11 mouse cellular contexts compared by ENCODE assay signal in genomic region chr8:72137431-72137830, GRCm38 (mm10). TPM values are rescaled to one million over a fixed set of nuclear protein-coding genes. Genes with fewer than 3 reads are reported as not detected.
DNase-seq lines count a peak whose midpoint lies in the region; ATAC-seq and TF ChIP-seq lines count a peak whose summit lies in the region.
"Had no signal": no experiment of that assay in that cellular context is flagged by ENCODE, and none has a peak within 500 bp of the region (broad histone marks: within the 10 kb centered on the region; RNA-seq: fewer than 3 reads in every experiment).

No protein-coding gene starts in this region.

- H3K9me3 ChIP-seq in heart, embryonic 15.5 days (replicated peaks) = no peaks in the 10 kb centered on the region
- no peaks in the 10 kb centered on the region for H3K9me3 ChIP-seq in limb, embryonic 11.5 days (ENCODE audit: control insufficient read depth, low read length)
- H3K9me3 ChIP-seq: G1E had no signal

- intact Hi-C loops in left cerebral cortex, postnatal 4 days (cut with DNase I) = no loop called here

- H3K9ac ChIP-seq in heart, embryonic 15.5 days = no peak overlapping the region; the same call in 1 of the 2 replicates
- no peak overlapping the region for H3K9ac ChIP-seq in limb, embryonic 11.5 days (ENCODE audit: low read length)

- H3K4me1 ChIP-seq in heart, embryonic 15.5 days (replicated peaks) = peaks cover 37% of the 10 kb centered on the region
- peaks cover 15% of the 10 kb centered on the region for H3K4me1 ChIP-seq in embryonic fibroblast, embryonic 13.5 days (ENCODE audit: control insufficient read depth, insufficient read depth, low read length)
- no peaks in the 10 kb centered on the region for H3K4me1 ChIP-seq in limb, embryonic 11.5 days (ENCODE audit: control insufficient read depth, insufficient read depth, low read length)

- peak overlapping the region; percentile 87 for H3K4me2 ChIP-seq in heart, embryonic 15.5 days
- peak overlapping the region; percentile 78; the same call in 1 of the 2 replicates for H3K4me2 ChIP-seq in limb, embryonic 11.5 days (ENCODE audit: low read depth, severe bottlenecking)

- no peak for DNase-seq in heart, postnatal 4 days
- peak; percentile 13 for DNase-seq in CD4-positive helper T cell, adult 2 months (ENCODE audit: low read depth, low spot score)
- DNase-seq in limb, embryonic 11.5 days (ENCODE audit: low spot score) = no peak
- no peak for DNase-seq in left cerebral cortex, postnatal 4 days
- no peak for DNase-seq in ovary, postnatal 10 days (ENCODE audit: low spot score)
- DNase-seq in urinary bladder, adult 18-20 months (ENCODE audit: low spot score in 2 of 2) = no peak
- DNase-seq: gastrocnemius, postnatal 36 days had no signal

- ATAC-seq in heart, embryonic 15.5 days (replicated peaks; ENCODE audit: insufficient number of reproducible peaks, insufficient read depth, low FRiP score, low read depth) = no peak
- ATAC-seq in limb, embryonic 11.5 days (ENCODE audit: insufficient number of reproducible peaks, low FRiP score, low TSS enrichment, low read depth) = no peak

- WGBS in heart, embryonic 15.5 days = 81% methylated on average over 2 of the region's 2 CpGs
- whole genome bisulfite sequencing in limb, embryonic 11.5 days = 81% methylated on average over 2 of the region's 2 CpGs

- peak overlapping the region; percentile 92 for H3K4me3 ChIP-seq in heart, embryonic 15.5 days
- H3K4me3 ChIP-seq in embryonic fibroblast, embryonic 13.5 days (ENCODE audit: insufficient read depth, low read length) = peak overlapping the region; percentile 52
- no peak overlapping the region for H3K4me3 ChIP-seq in limb, embryonic 11.5 days (ENCODE audit: low read depth, low read length)

- no peaks in the 10 kb centered on the region for H3K27me3 ChIP-seq in heart, embryonic 15.5 days
- H3K27me3 ChIP-seq in limb, embryonic 11.5 days (ENCODE audit: control insufficient read depth, insufficient read depth, low read length) = no peaks in the 10 kb centered on the region

- no peak for TF ChIP-seq POLR2A in embryonic fibroblast, embryonic 13.5 days (IDR thresholded peaks at IDR 0.05; ENCODE audit: low read depth, low read length)

- TF ChIP-seq CTCF in embryonic fibroblast, embryonic 13.5 days (IDR thresholded peaks at IDR 0.05; ENCODE audit: borderline replicate concordance, insufficient read depth, low read length) = no peak

- peaks cover 42% of the 10 kb centered on the region for H3K36me3 ChIP-seq in heart, embryonic 15.5 days
- peaks cover 18% of the 10 kb centered on the region for H3K36me3 ChIP-seq in limb, embryonic 11.5 days (ENCODE audit: control insufficient read depth, insufficient read depth, low read length)
- H3K36me3 ChIP-seq: G1E had no signal

- H3K27ac ChIP-seq in heart, embryonic 15.5 days = peak overlapping the region; percentile 99
- H3K27ac ChIP-seq in embryonic fibroblast, embryonic 13.5 days (ENCODE audit: insufficient read depth, low read length) = peak overlapping the region; percentile 98
- H3K27ac ChIP-seq in limb, embryonic 11.5 days (replicated peaks; ENCODE audit: low read depth, low read length) = no peak overlapping the region

RNA-seq across cellular contexts. Expression of gene Tpm4, which starts 2.7 kb away (rescaled TPM):
- 330 and 373 TPM in 2 replicates for polyA plus RNA-seq in heart, embryonic 15.5 days (2015; fragmentation: Nextera tagmentation; extraction: Ambion mirVana)
- total RNA-seq in heart, postnatal 4 days (2021) = 100 to 1,000 TPM; 269 to 284 TPM
- 1,203 and 1,448 TPM in 2 replicates for polyA plus RNA-seq in embryonic fibroblast, embryonic 13.5 days (2011; ENCODE audit: insufficient read length, low read depth, missing spikeins)
- 789 and 800 TPM in 2 replicates for polyA plus RNA-seq in limb, embryonic 11.5 days (2014; fragmentation: Nextera tagmentation; extraction: Ambion mirVana)
- total RNA-seq in left cerebral cortex, postnatal 4 days (2021) = 10 to 100 TPM; 74.1 to 78.5 TPM

RNA-seq across cellular contexts. Expression of gene Rab8a, which starts 23.6 kb away (rescaled TPM):
- polyA plus RNA-seq in heart, embryonic 15.5 days (2015; fragmentation: Nextera tagmentation; extraction: Ambion mirVana) = 68.4 and 77.8 TPM in 2 replicates
- total RNA-seq in heart, postnatal 4 days (2021) = 10 to 100 TPM; 38.1 to 43.2 TPM
- 102 and 115 TPM in 2 replicates for polyA plus RNA-seq in embryonic fibroblast, embryonic 13.5 days (2011; ENCODE audit: insufficient read length, low read depth, missing spikeins)
- 98.8 and 123 TPM in 2 replicates for polyA plus RNA-seq in limb, embryonic 11.5 days (2014; fragmentation: Nextera tagmentation; extraction: Ambion mirVana)
- 10 to 100 TPM; 49.6 to 55.4 TPM for total RNA-seq in left cerebral cortex, postnatal 4 days (2021)

RNA-seq across cellular contexts. Expression of gene Olfr374, which starts 30.6 kb away (rescaled TPM):
- not detected in 2 replicates for polyA plus RNA-seq in heart, embryonic 15.5 days (2015; fragmentation: Nextera tagmentation; extraction: Ambion mirVana)
- not detected for total RNA-seq in heart, postnatal 4 days (2021)
- polyA plus RNA-seq in embryonic fibroblast, embryonic 13.5 days (2011; ENCODE audit: insufficient read length, low read depth, missing spikeins) = 0.40 TPM in 1 of 2 replicates, not detected in the other
- polyA plus RNA-seq in limb, embryonic 11.5 days (2014; fragmentation: Nextera tagmentation; extraction: Ambion mirVana) = not detected in 2 replicates
- under 1 TPM in 1 of 2 experiments, not detected in 1; 0.04 TPM for total RNA-seq in left cerebral cortex, postnatal 4 days (2021)
- total RNA-seq: gastrocnemius, postnatal 36 days; left cerebral cortex, postnatal 14 days had no signal
- polyA plus RNA-seq: G1E had no signal

RNA-seq across cellular contexts. Expression of gene Hsh2d, which starts 52.0 kb away (rescaled TPM):
- polyA plus RNA-seq in heart, embryonic 15.5 days (2015; fragmentation: Nextera tagmentation; extraction: Ambion mirVana) = 0.20 and 0.27 TPM in 2 replicates
- under 1 TPM in 1 of 2 experiments, not detected in 1; 0.14 TPM for total RNA-seq in heart, postnatal 4 days (2021)
- not detected in 2 replicates for polyA plus RNA-seq in embryonic fibroblast, embryonic 13.5 days (2011; ENCODE audit: insufficient read length, low read depth, missing spikeins)
- polyA plus RNA-seq in limb, embryonic 11.5 days (2014; fragmentation: Nextera tagmentation; extraction: Ambion mirVana) = 0.20 TPM in 1 of 2 replicates, not detected in the other
- total RNA-seq in left cerebral cortex, postnatal 4 days (2021) = not detected
- total RNA-seq: gastrocnemius, postnatal 36 days; left cerebral cortex, postnatal 14 days had no signal

RNA-seq across cellular contexts. Expression of gene Olfr373, which starts 54.5 kb away (rescaled TPM):
- polyA plus RNA-seq in heart, embryonic 15.5 days (2015; fragmentation: Nextera tagmentation; extraction: Ambion mirVana) = not detected in 2 replicates
- not detected for total RNA-seq in heart, postnatal 4 days (2021)
- polyA plus RNA-seq in embryonic fibroblast, embryonic 13.5 days (2011; ENCODE audit: insufficient read length, low read depth, missing spikeins) = not detected in 2 replicates
- 0.04 TPM in 1 of 2 replicates, not detected in the other for polyA plus RNA-seq in limb, embryonic 11.5 days (2014; fragmentation: Nextera tagmentation; extraction: Ambion mirVana)
- total RNA-seq in left cerebral cortex, postnatal 4 days (2021) = not detected
- total RNA-seq: gastrocnemius, postnatal 36 days; left cerebral cortex, postnatal 14 days had no signal
- polyA plus RNA-seq: G1E had no signal
